Mouse (Mus musculus) gastrocnemius, adult 8-10 months (tissue): ENCODE results near the gene Btbd35f8. TPM values are rescaled to one million over a fixed set of nuclear protein-coding genes. Genes with fewer than 3 reads are reported as not detected.
"Not testable (repeated sequence)": the region's sequence is repeated elsewhere in the genome, so short reads cannot be mapped to it uniquely, and the experiment has no call there.

Source experiments
- DNase-seq, 2 experiments: peaks; one replicate each; pipeline ENCODE4 v3.0.0; 2022; ENCODE audit warnings: low spot score in 2 of 2
- total RNA-seq, 4 experiments: library from RNA; stranded (reverse); gene quantifications; 2 replicates each; pipeline ENCODE4 v1.2.4; 2022

The Btbd35f8 gene
- not detected for total RNA-seq

- DNase-seq, result not testable (repeated sequence)
Measured at GRCm38 (mm10) chrX:34450224-34450623, at the start of gene Btbd35f8. Gene Btbd35f8, plus strand, starts transcription at chrX:34450524.

Other genes with a start within 250 kb of the Btbd35f8 start
- gene Spin2g, start 211.8 kb upstream of the Btbd35f8 start, total RNA-seq, result not detected